Mouse (Mus musculus) midbrain, embryonic 14.5 days (tissue): ENCODE results near the gene Rfx3. TPM values are rescaled to one million over a fixed set of nuclear protein-coding genes. Genes with fewer than 3 reads are reported as not detected.
A peak's percentile ranks its signal among the peaks of the same experiment; 100 is the strongest.

Experiments used
- ATAC-seq: fragments of 200-750 bp; cut with Nextera tagmentation; 2 replicates; pipeline ENCODE4 v1.8.0; 2017; ENCODE audit warnings: moderate number of reproducible peaks, moderate library complexity; ENCODE audit not compliant: low FRiP score, low TSS enrichment
- DNase-seq: peaks from one replicate; pipeline ENCODE4 v3.0.0-alpha.2; 2015
- H3K27ac ChIP-seq: fragments of 300-500 bp; sonication (generic); replicated peaks from 2 replicates; pipeline ENCODE4 v1.5.1; 2014; ENCODE audit warnings: mild to moderate bottlenecking, low read depth, low read length, moderate library complexity
- H3K27me3 ChIP-seq: fragments of 300-500 bp; sonication (generic); 2 replicates; pipeline ENCODE4 v1.6.1; 2014; ENCODE audit warnings: low read length, control low read depth, mixed read lengths; ENCODE audit not compliant: control insufficient read depth, insufficient read depth
- H3K36me3 ChIP-seq: fragments of 300-500 bp; sonication (generic); 2 replicates; pipeline ENCODE4 v1.6.1; 2014; ENCODE audit warnings: low read length, control low read depth; ENCODE audit not compliant: control insufficient read depth, insufficient read depth
- H3K4me1 ChIP-seq: fragments of 300-500 bp; sonication (generic); 2 replicates; pipeline ENCODE4 v1.6.1; 2014; ENCODE audit warnings: mild to moderate bottlenecking, antibody characterized with exemption, low read length, control low read depth; ENCODE audit not compliant: control insufficient read depth, insufficient read depth
- H3K4me2 ChIP-seq: fragments of 300-500 bp; sonication (generic); 2 replicates; pipeline ENCODE4 v1.6.1; 2014; ENCODE audit warnings: mild to moderate bottlenecking, low read length, moderate library complexity
- H3K4me3 ChIP-seq: fragments of 300-500 bp; sonication (generic); replicated peaks from 2 replicates; pipeline ENCODE4 v1.5.1; 2014; ENCODE audit warnings: low read depth, low read length
- H3K9ac ChIP-seq: fragments of 300-500 bp; sonication (generic); replicated peaks from 2 replicates; pipeline ENCODE4 v1.6.1; 2014; ENCODE audit warnings: mild to moderate bottlenecking, low read length, moderate library complexity
- H3K9me3 ChIP-seq: fragments of 300-500 bp; sonication (generic); 2 replicates; pipeline ENCODE4 v1.6.1; 2016; ENCODE audit warnings: low read length, control low read depth, mixed read lengths; ENCODE audit not compliant: control insufficient read depth
- WGBS: fragments of 180-500 bp; shearing (Covaris S2); extraction: QIAGEN DNeasy Blood & Tissue Kit; methylation state at CpG from one replicate; pipeline ENCODE4 v1.1.7; 2014; 5-methylcytosine and 5-hydroxymethylcytosine counted together
- polyA plus RNA-seq: library from polyadenylated mRNA; unstranded; fragments of >200 nt; fragmentation: Nextera tagmentation; extraction: Ambion mirVana; gene quantifications from 2 replicates; pipeline ENCODE4 v1.2.1, GENCODE M21; 2014

The Rfx3 gene
- polyA plus RNA-seq: 30.8 and 37.8 TPM in 2 replicates

DNA sequence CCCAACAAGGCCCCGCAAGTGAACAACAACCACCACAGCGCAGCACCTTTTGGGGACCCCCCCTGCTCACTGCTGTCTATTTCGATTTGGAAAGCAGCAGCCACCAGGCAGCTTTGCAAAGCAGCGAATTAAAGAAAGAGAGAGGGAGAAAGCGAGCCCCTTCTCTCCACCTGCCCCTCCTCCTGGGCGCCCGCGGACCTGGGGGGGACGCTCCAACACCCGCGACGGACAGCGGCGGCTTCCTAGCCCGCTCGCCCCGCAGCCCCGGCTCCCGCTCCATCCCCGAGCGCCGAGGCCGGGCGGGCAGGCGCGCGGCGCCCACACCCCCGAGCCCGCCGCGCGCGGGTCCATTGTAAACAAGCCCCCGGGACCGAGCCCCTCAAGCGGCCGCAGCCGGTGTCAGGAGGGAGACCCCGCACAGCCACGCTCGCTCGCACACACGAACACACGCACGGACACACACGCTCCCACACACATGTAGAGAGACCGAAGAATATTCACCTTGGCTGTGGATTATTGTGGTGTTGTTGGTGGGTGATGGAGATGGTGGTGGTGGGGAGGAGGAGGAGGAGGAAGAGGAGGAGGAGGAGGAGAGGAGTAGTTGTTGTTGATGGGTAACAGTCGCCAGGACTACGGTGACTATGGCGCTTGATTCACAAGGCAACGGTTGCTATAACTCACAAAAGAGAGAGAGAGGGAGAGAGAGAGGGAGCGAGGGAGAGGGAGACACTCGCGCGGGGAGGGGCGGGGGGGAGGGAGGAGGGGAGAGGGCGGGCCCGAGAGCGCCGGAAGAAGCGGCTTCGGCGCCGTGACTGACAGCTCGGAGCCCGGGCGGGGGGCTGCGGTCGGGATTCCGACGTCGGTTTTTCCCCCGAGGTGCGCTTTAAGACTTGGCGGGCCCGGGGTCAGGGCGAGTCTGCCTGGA, at the start of gene Rfx3:
Gene Rfx3 (minus strand): TSS at position 696 of the 925 bp plus-strand sequence.
- Histone ChIP-seq H3K4me2 (peak within 1 kb of the TSS; percentile 75), H3K36me3 (no peaks in the 10 kb centered on the region), H3K9me3 (no peaks in the 10 kb centered on the region), H3K27me3 (no peaks in the 10 kb centered on the region), H3K4me3 (peak within 1 kb of the TSS; percentile 93), H3K27ac (peak within 1 kb of the TSS; percentile 100), H3K9ac (peak within 1 kb of the TSS; percentile 97), H3K4me1 (peaks cover 18% of the 10 kb centered on the region)
- DNase-seq (peak; percentile 94), ATAC-seq (peak; percentile 90)
- WGBS: under 1% methylated on average over 75 of the region's 78 CpGs

DNA sequence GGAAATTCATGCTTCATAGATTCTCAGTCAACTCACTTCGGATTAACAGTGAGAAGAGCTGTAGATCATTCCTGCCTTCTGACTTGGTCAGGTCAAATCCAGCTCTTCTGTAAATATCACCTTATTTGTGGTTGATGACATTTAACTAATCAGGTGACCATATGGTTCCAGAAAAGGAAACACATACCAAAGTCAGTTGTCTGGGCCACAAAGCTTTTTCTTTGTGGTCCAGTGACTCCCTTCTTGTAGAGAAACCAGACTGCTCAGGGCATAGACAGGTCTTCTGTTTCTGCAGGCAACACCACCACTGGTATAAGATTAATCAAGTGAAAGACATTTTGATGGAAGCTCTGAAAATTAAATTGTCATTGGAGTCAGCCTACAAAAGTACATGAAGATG, 41.1 kb upstream of the Rfx3 start:
- Histone ChIP-seq H3K36me3 (no peaks in the 10 kb centered on the region), H3K27me3 (no peaks in the 10 kb centered on the region), H3K4me3 (no peak overlapping the region), H3K4me2 (no peak overlapping the region), H3K9me3 (no peaks in the 10 kb centered on the region), H3K9ac (no peak overlapping the region), H3K27ac (no peak overlapping the region), H3K4me1 (no peaks in the 10 kb centered on the region)
- ATAC-seq: no peak
- DNase-seq: no peak
- 64% methylated on average over 1 of the region's 1 CpGs for WGBS

DNA sequence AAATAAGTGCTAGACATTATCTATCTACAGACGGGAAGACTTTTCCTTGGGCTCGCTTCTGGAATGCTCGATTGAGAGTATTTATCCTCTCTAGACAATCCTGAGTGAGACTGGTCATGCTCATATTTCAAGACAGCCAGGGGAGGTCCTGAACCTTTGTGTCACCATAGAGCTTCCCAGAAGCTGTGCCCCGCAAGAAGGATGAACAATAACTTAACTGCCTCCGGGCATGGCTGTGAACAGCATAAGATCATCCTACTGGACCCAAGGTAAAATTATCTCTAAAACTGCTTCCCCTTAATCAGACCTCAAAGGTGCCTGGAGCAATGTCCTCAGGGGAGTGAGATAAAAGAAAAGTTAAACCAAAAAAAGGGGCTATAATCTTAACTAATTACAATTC, 40.6 kb upstream of the Rfx3 start:
- Histone ChIP-seq H3K4me1 (no peaks in the 10 kb centered on the region), H3K27ac (no peak overlapping the region), H3K27me3 (no peaks in the 10 kb centered on the region), H3K9ac (no peak overlapping the region), H3K36me3 (no peaks in the 10 kb centered on the region), H3K9me3 (no peaks in the 10 kb centered on the region), H3K4me3 (no peak overlapping the region), H3K4me2 (no peak overlapping the region)
- WGBS: 82% methylated on average over 5 of the region's 5 CpGs
- no peak for DNase-seq
- ATAC-seq: no peak

DNA sequence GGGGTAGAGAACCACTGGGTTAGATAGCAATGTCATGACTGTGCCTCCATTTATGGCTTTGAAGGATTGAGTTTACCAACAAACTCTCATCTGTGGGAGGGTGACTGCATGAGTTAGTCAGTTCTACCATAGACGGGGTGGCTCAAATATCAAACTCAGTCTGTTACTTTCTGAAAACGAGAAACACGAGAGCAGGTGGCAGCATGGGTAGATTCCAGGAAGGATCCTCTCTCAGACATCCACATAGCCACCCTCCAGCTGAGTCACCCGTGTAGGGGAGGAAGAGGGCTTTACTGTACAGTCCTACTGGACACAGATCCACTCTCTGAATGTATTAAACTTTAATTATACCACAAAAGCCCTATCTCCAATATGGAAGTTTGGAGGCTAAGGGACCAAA, 38.3 kb upstream of the Rfx3 start:
- DNase-seq: no peak
- Histone ChIP-seq H3K4me2 (no peak overlapping the region), H3K27me3 (no peaks in the 10 kb centered on the region), H3K9ac (no peak overlapping the region), H3K27ac (no peak overlapping the region), H3K36me3 (no peaks in the 10 kb centered on the region), H3K4me3 (no peak overlapping the region), H3K4me1 (no peaks in the 10 kb centered on the region), H3K9me3 (no peaks in the 10 kb centered on the region)
- no peak for ATAC-seq
- WGBS: 91% methylated on average over 4 of the region's 4 CpGs

DNA sequence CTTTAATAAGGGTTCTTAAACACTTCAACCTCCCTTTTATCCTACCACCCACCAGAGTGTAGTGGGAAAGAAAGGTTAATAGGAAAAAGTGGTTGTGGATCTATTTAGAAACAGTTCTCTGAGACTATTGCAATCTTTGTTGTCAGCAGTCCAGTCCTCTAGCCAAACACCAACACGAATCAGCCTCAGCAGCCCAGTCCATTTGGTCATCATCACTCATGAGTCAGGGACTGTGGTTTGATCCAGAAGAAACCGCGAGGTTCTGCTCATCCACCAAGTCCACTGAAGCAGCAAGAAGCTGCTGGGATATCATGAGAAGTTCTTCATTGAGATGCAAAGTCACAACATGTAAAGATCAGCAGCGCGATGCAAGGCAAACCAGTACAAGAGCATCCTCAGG, 35.8 kb upstream of the Rfx3 start:
- Histone ChIP-seq H3K9me3 (no peaks in the 10 kb centered on the region), H3K27ac (no peak overlapping the region), H3K4me1 (no peaks in the 10 kb centered on the region), H3K4me2 (no peak overlapping the region), H3K4me3 (no peak overlapping the region), H3K36me3 (no peaks in the 10 kb centered on the region), H3K27me3 (no peaks in the 10 kb centered on the region), H3K9ac (no peak overlapping the region)
- ATAC-seq: no peak
- DNase-seq: no peak
- WGBS: 93% methylated on average over 5 of the region's 5 CpGs

DNA sequence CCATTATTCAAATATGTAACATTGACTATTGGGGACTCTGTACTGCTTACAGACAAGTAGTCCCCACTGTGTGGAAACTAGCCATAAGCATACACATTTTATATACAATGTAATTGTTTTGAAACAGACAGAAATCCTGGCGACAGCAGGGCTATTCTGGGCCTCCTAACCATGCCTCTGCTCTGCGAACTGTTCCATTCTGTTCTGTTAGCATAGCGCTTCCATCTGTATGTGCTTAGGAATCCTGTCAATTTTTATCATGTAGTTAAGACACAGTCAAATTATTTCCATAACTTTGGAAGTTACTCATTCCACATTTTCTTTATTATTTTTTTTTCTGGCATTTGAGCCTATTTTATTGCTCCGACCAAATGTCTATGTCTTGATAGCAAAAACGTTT, 34.0 kb upstream of the Rfx3 start:
- no peaks in the 10 kb centered on the region for H3K27me3 ChIP-seq
- no peaks in the 10 kb centered on the region for H3K9me3 ChIP-seq
- ATAC-seq: no peak
- no peaks in the 10 kb centered on the region for H3K4me1 ChIP-seq
- no peak overlapping the region for H3K9ac ChIP-seq
- no peak overlapping the region for H3K27ac ChIP-seq
- no peak overlapping the region for H3K4me2 ChIP-seq
- H3K4me3 ChIP-seq: no peak overlapping the region
- H3K36me3 ChIP-seq: no peaks in the 10 kb centered on the region
- WGBS: 86% methylated on average over 5 of the region's 5 CpGs
- DNase-seq: no peak

DNA sequence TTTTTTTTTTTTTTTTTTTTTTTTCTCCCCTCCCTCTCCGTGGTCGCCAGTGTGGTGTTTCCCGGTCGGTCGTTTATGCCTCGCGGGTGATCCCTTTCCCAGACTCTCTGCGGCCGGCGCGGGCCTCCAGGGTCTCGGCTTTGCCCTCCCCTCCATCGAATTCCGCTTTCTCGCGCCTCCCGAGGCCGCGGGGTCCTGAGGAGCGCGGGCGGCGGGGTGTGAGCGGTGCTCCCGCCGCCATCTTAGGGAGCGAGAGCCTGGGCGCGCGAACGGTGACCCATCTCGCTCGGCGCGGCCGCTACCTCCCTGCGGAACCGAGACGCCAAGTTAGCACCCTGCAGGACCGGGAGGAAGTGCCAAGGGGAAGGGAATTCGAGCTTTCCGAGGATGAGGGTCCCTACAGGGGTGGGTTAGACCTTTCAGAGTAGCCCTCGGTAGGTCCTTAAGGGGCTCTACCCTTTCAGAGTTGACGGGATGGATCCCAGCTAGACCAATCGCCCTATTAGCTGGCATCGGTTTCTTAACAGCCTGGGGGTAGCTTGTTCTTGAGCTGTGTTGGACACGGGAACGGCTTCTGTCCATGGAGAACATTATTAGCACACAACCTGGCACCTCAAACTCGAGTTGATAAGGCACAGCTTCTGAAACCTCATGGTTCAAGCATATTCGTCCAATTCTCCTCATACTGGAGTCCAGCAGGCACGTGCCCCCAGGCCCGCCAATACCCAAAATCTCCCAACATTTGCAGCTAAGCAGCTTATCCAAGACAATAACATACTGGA, 943 bp upstream of the Rfx3 start:
- DNase-seq (peak; percentile 87), ATAC-seq (peak; percentile 77)
- H3K27ac ChIP-seq: peak overlapping the region; percentile 100
- peak overlapping the region; percentile 93 for H3K4me3 ChIP-seq
- under 1% methylated on average over 52 of the region's 52 CpGs for WGBS
- peak overlapping the region; percentile 90 for H3K9ac ChIP-seq
- H3K4me2 ChIP-seq: peak overlapping the region; percentile 75
- H3K27me3 ChIP-seq: no peaks in the 10 kb centered on the region
- no peaks in the 10 kb centered on the region for H3K9me3 ChIP-seq
- H3K4me1 ChIP-seq: peaks cover 16% of the 10 kb centered on the region
- no peaks in the 10 kb centered on the region for H3K36me3 ChIP-seq

DNA sequence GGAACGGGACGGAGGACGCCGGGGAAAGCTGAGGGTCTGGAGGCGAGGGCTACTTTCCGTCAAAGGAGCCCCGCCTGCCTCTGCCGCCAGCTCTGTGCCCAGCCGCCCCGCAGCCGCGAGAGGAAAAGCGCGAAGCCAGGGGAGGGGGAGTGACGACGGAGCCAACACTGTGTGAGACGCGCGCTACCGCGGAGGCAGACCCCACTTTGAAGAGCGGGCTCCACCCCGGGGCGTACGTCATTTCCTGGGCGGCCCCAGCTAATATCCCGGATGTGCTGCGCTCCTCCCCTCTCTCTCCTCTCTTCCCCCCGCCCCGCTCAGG, 391 bp upstream of the Rfx3 start:
- Histone ChIP-seq H3K27me3 (no peaks in the 10 kb centered on the region), H3K4me1 (peaks cover 16% of the 10 kb centered on the region), H3K9me3 (no peaks in the 10 kb centered on the region), H3K9ac (peak overlapping the region; percentile 97), H3K4me3 (peak overlapping the region; percentile 93), H3K27ac (peak overlapping the region; percentile 100), H3K36me3 (no peaks in the 10 kb centered on the region), H3K4me2 (peak overlapping the region; percentile 42)
- ATAC-seq: peak; percentile 99
- 0% methylated on average over 27 of the region's 30 CpGs for WGBS
- peak; percentile 98 for DNase-seq
